Mouse (Mus musculus) erythroblast, embryonic 14.5 days (primary cell): Measurements from ENCODE around the gene Ric3.

Source experiments
- GATA1 ChIP-seq: IDR thresholded peaks from 2 replicates; pipeline ENCODE4 v1.6.1; 2012; ENCODE audit warnings: low read length, inconsistent platforms, mixed read lengths
- TAL1 ChIP-seq: IDR thresholded peaks from 3 replicates; pipeline ENCODE4 v1.6.1; 2012; ENCODE audit warnings: low read length, inconsistent platforms, mixed read lengths

- TF ChIP-seq GATA1 = no peak
- TF ChIP-seq TAL1 = no peak
These were observed 51.8 kb downstream of the Ric3 start for GRCm38 (mm10) chr7:109031331-109031730.
